Mouse (Mus musculus) liver, postnatal 0 days (tissue): ENCODE measurements at regions not wholly inside any gene's neighbourhood (a gene's known extent, or its start where the extent isn't known, plus 50 kb on each side); places are given as distances from the start of the nearest gene placed in this dataset.

ENCODE experiments used
- CTCF ChIP-seq: sonication (generic); IDR thresholded peaks from 2 replicates; pipeline ENCODE4 v1.5.1; 2016; ENCODE audit warnings: antibody characterized with exemption, low read depth
- EP300 ChIP-seq: IDR thresholded peaks from 2 replicates; pipeline ENCODE4 v1.6.1; 2016; ENCODE audit warnings: antibody characterized with exemption, low read depth, mild to moderate bottlenecking

DNA sequence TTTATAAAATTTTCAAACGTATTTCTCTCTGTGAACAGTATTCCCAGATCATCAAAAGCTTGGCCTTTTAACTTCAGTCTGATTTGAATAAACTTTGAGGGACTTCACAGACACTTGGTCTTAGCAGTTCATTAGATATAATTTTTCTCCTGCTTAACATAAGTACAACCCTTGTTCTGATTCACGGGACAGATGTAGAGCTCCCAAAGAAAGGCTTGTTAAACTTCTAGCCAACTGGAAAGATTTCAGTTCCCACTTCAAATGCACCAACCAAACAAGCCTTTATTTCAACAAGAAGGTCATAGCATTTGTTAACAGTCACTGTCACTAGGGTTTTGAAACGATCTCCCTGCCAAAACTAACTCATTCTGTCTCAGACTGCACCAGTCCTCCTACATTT is 727.1 kb downstream of the Flrt2 start:
- TF ChIP-seq CTCF (no peak), EP300 (no peak)
